ENCODE assay signal across 8 mouse cellular contexts in the genomic region with DNA sequence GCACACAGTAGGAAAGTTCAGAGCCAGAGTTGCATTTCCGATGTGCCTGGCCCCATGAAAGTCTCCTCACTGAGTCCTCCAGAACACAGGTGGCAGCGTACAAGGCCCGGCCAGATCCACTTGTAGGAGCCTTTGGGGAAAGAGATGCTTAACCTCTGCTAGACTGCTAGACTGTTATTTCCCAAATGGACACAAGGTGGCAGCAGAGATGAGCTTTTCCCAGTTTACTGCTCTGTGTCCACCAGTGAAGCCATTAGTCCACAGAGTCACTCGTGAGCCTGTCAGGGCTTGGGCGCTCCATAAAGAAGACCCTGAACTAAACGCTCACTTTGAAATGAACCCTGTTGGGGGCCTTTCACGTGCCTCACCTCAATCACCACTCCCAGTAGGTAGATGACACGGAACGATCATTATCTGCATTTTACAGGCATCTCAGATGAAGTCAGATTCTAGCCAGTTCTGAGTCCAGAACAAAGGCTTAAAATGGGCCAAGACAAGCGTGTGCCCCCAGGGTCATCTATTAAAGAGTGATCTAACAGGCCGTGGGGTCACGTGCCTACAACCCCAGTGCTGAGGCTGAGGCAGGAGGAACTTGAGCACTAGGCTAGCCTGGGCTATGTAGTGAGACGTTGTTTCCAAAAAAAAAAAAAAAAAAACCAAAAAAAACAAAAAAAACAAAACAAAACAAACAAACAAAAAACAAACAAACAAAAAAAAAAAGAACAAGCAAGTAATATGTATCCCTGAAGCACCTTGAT. TPM values are rescaled to one million over a fixed set of nuclear protein-coding genes. Genes with fewer than 3 reads are reported as not detected.
DNase-seq lines count a peak whose midpoint lies in the region; ATAC-seq lines count a peak whose summit lies in the region.

No protein-coding gene starts in this region.

- peak; percentile 76 to 80 for DNase-seq in adrenal gland, adult 18-20 months (ENCODE audit: low spot score in 2 of 2)
- peak; percentile 94 for DNase-seq in embryo, embryonic 10 days (ENCODE audit: low spot score)
- peak; percentile 70 for DNase-seq in gastrocnemius, postnatal 14 days
- DNase-seq in left cerebral cortex, adult 8-10 months (ENCODE audit: low spot score in 2 of 2), result peak; percentile 42 to 67
- DNase-seq in right cerebral cortex, postnatal 14 days, result peak; percentile 70
- peak; percentile 68 for DNase-seq in urinary bladder, postnatal 25 days (ENCODE audit: low spot score)

- peak; percentile 46 for ATAC-seq in inflammation-experienced regulatory T-cells, adult 6 months
- ATAC-seq in megakaryocyte-erythroid progenitor cell, adult 5-6 weeks (replicated peaks; ENCODE audit: low FRiP score, low TSS enrichment, poor library complexity, severe bottlenecking), result peak; percentile 77

- intact Hi-C loops in gastrocnemius, postnatal 14 days (cut with DNase I; ENCODE audit: low total_unique reads), result loop anchor here (5.0 kb wide), 3 partner anchors 45 to 170 kb away; no protein-coding TSS in a partner anchor

RNA-seq across cellular contexts. Expression of a gene that starts 30.1 kb away (rescaled TPM):
- total RNA-seq in adrenal gland, adult 18-20 months (2021), result 1 to 10 TPM; 1.2 to 1.7 TPM
- total RNA-seq in gastrocnemius, postnatal 14 days (2021), result 1 to 10 TPM; 1.4 to 2.0 TPM
- polyA plus RNA-seq in inflammation-experienced regulatory T-cells, adult 6 months (2017; shearing (Covaris generic)), result under 1 TPM in 2 of 3 experiments, not detected in 1; 0.46 to 0.98 TPM
- 10 to 100 TPM; 15.8 to 28.9 (median 21.5) TPM for total RNA-seq in left cerebral cortex, adult 8-10 months (2022)
- total RNA-seq in megakaryocyte-erythroid progenitor cell, adult 5-6 weeks (2014; fragmentation: Nextera tagmentation), result 0.77 TPM in 1 of 2 replicates, not detected in the other
- total RNA-seq in megakaryocyte-erythroid progenitor cell, adult 5-6 weeks (2017), result 0.84 and 2.4 TPM in 2 replicates

RNA-seq across cellular contexts. Expression of a gene that starts 40.8 kb away (rescaled TPM):
- not detected for total RNA-seq in adrenal gland, adult 18-20 months (2021)
- not detected for total RNA-seq in gastrocnemius, postnatal 14 days (2021)
- not detected for polyA plus RNA-seq in inflammation-experienced regulatory T-cells, adult 6 months (2017; shearing (Covaris generic))
- total RNA-seq in left cerebral cortex, adult 8-10 months (2022), result under 1 TPM in 1 of 4 experiments, not detected in 3; 0.19 TPM
- total RNA-seq in megakaryocyte-erythroid progenitor cell, adult 5-6 weeks (2014; fragmentation: Nextera tagmentation), result not detected in 2 replicates
- total RNA-seq in megakaryocyte-erythroid progenitor cell, adult 5-6 weeks (2017), result not detected in 2 replicates

RNA-seq across cellular contexts. Expression of a gene that starts 41.4 kb away (rescaled TPM):
- under 1 TPM in 1 of 2 experiments, not detected in 1; 0.16 TPM for total RNA-seq in adrenal gland, adult 18-20 months (2021)
- total RNA-seq in gastrocnemius, postnatal 14 days (2021), result 100 to 1,000 TPM; 716 to 830 TPM
- not detected for polyA plus RNA-seq in inflammation-experienced regulatory T-cells, adult 6 months (2017; shearing (Covaris generic))
- under 1 TPM in 3 of 4 experiments, not detected in 1; 0.18 to 0.28 (median 0.20) TPM for total RNA-seq in left cerebral cortex, adult 8-10 months (2022)
- not detected in 2 replicates for total RNA-seq in megakaryocyte-erythroid progenitor cell, adult 5-6 weeks (2014; fragmentation: Nextera tagmentation)
- total RNA-seq in megakaryocyte-erythroid progenitor cell, adult 5-6 weeks (2017), result not detected in 2 replicates

Comparison
In these comparisons a context has a peak if more than half of its experiments do, and no peak if none do; other contexts are left out.
1. Peak in every context shown above with its lines: DNase-seq and ATAC-seq.
2. RNA of a gene that starts 30.1 kb away (total RNA-seq): 15.8 to 28.9 TPM in left cerebral cortex, adult 8-10 months; 0.77 to 2.4 TPM in megakaryocyte-erythroid progenitor cell, adult 5-6 weeks, 1.4 to 2.0 TPM in gastrocnemius, postnatal 14 days and 1.2 to 1.7 TPM in adrenal gland, adult 18-20 months; every median in the first group is over 4 times any median in the second.
3. RNA of a gene that starts 41.4 kb away (total RNA-seq): 716 to 830 TPM in gastrocnemius, postnatal 14 days; 0.18 to 0.28 TPM in left cerebral cortex, adult 8-10 months, 0.16 TPM in adrenal gland, adult 18-20 months and not detected in megakaryocyte-erythroid progenitor cell, adult 5-6 weeks; every median in the first group is over 100 times any median in the second.